ENCODE assay signal across 10 mouse cellular contexts in the genomic region with DNA sequence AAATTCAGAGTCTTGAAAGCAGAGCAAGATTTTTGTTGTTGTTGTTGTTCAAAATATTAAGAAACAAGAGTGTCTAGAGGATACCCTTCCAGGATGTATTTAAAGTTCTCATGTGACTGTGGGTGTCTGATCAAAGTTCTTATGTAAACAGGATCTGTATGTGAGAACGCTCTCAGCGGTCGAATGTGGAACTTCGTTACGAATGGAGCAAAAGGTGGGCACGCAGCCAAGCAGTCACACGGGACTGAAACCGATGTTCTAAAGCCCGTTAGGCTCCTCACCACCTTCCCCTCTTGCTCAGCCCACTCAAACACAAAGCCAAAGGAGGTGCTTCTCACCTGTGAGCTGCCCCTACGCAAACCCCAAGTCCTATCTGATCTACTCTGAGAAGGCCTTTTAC.
A peak's percentile ranks its signal among the peaks of the same experiment; 100 is the strongest.
DNase-seq lines count a peak whose midpoint lies in the region; ATAC-seq and TF ChIP-seq lines count a peak whose summit lies in the region.
"Had no signal": no experiment of that assay in that cellular context is flagged by ENCODE, and none has a peak within 500 bp of the region (broad histone marks: within the 10 kb centered on the region; RNA-seq: fewer than 3 reads in every experiment).

No protein-coding gene starts in this region.

- no peak overlapping the region for H3K4me3 ChIP-seq in hindbrain, embryonic 14.5 days (replicated peaks; ENCODE audit: low read length)
- H3K4me3 ChIP-seq in hindbrain, embryonic 13.5 days, result no peak overlapping the region
- no peak overlapping the region for H3K4me3 ChIP-seq in kidney, adult 2 months (ENCODE audit: insufficient read depth, low read depth, low read length)
- H3K4me3 ChIP-seq: erythroblast, embryonic 14.5 days; neural tube, embryonic 13.5 days had no signal

- H3K9ac ChIP-seq in hindbrain, embryonic 14.5 days, result no peak overlapping the region
- no peak overlapping the region for H3K9ac ChIP-seq in hindbrain, embryonic 13.5 days
- H3K9ac ChIP-seq: neural tube, embryonic 13.5 days had no signal

- no peak overlapping the region for H3K27ac ChIP-seq in hindbrain, embryonic 14.5 days
- H3K27ac ChIP-seq in hindbrain, embryonic 13.5 days, result no peak overlapping the region
- no peak overlapping the region for H3K27ac ChIP-seq in kidney, adult 2 months (ENCODE audit: insufficient read depth, low read depth, low read length)
- H3K27ac ChIP-seq: neural tube, embryonic 13.5 days had no signal

- peak; percentile 57 for DNase-seq in hindbrain, embryonic 14.5 days (ENCODE audit: low spot score)
- DNase-seq in adrenal gland, postnatal 36 days, result peak; percentile 53 to 66
- DNase-seq in heart, adult 11 months, result peak; percentile 96
- peak; percentile 69 for DNase-seq in kidney, adult 2 months
- DNase-seq in left cerebral cortex, postnatal 14 days (ENCODE audit: low spot score in 2 of 2), result peak; percentile 73 to 81
- peak; percentile 64 to 71 for DNase-seq in right cerebral cortex, adult 2 months (ENCODE audit: low spot score in 2 of 2)
- DNase-seq in thymus, postnatal 36 days, result peak; percentile 68 to 71

- no peaks in the 10 kb centered on the region for H3K4me1 ChIP-seq in hindbrain, embryonic 14.5 days (replicated peaks; ENCODE audit: control insufficient read depth, insufficient read depth, low read length)
- H3K4me1 ChIP-seq in hindbrain, embryonic 13.5 days (replicated peaks), result no peaks in the 10 kb centered on the region
- 0 out of 2 replicates have a peak, but pooled peaks cover 2% of the 10 kb centered on the region for H3K4me1 ChIP-seq in kidney, adult 2 months (ENCODE audit: control insufficient read depth, insufficient read depth, low read length)
- H3K4me1 ChIP-seq: neural tube, embryonic 13.5 days had no signal

- 69% methylated on average over 10 of the region's 10 CpGs for WGBS in hindbrain, embryonic 14.5 days
- 80% methylated on average over 10 of the region's 10 CpGs for WGBS in hindbrain, embryonic 13.5 days
- 14% methylated on average over 10 of the region's 10 CpGs for WGBS in kidney, adult 2 months

- no peak overlapping the region for H3K4me2 ChIP-seq in hindbrain, embryonic 14.5 days (replicated peaks)
- no peak overlapping the region for H3K4me2 ChIP-seq in hindbrain, embryonic 13.5 days
- H3K4me2 ChIP-seq: neural tube, embryonic 13.5 days had no signal

- TF ChIP-seq CTCF in kidney, adult 2 months (conservative IDR thresholded peaks at IDR 0.05; ENCODE audit: insufficient read depth, insufficient read length, low read depth, low read length), result peak; percentile 42; the same call in 1 of the 2 replicates

- no peaks in the 10 kb centered on the region for H3K36me3 ChIP-seq in hindbrain, embryonic 14.5 days (replicated peaks; ENCODE audit: control insufficient read depth, insufficient read depth)
- no peaks in the 10 kb centered on the region for H3K36me3 ChIP-seq in hindbrain, embryonic 13.5 days
- H3K36me3 ChIP-seq in kidney, adult 2 months (ENCODE audit: control insufficient read depth, insufficient read depth, low read length), result no peaks in the 10 kb centered on the region
- H3K36me3 ChIP-seq: neural tube, embryonic 13.5 days had no signal

- ATAC-seq in hindbrain, embryonic 14.5 days (ENCODE audit: low FRiP score), result no peak
- no peak for ATAC-seq in hindbrain, embryonic 13.5 days (ENCODE audit: low FRiP score)

- TF ChIP-seq POLR2A in kidney, adult 2 months (IDR thresholded peaks at IDR 0.05; ENCODE audit: low read depth, low read length), result no peak

- H3K9me3 ChIP-seq in hindbrain, embryonic 14.5 days (ENCODE audit: control insufficient read depth, low read length), result no peaks in the 10 kb centered on the region
- no peaks in the 10 kb centered on the region for H3K9me3 ChIP-seq in hindbrain, embryonic 13.5 days
- H3K9me3 ChIP-seq: neural tube, embryonic 13.5 days had no signal

- no peaks in the 10 kb centered on the region for H3K27me3 ChIP-seq in hindbrain, embryonic 14.5 days (ENCODE audit: control insufficient read depth, insufficient read depth, low read length)
- H3K27me3 ChIP-seq in hindbrain, embryonic 13.5 days, result no peaks in the 10 kb centered on the region
- no peaks in the 10 kb centered on the region for H3K27me3 ChIP-seq in kidney, adult 2 months (replicated peaks; ENCODE audit: control insufficient read depth, insufficient read depth, low read length)
- H3K27me3 ChIP-seq: neural tube, embryonic 13.5 days had no signal

- intact Hi-C loops in left cerebral cortex, postnatal 14 days (cut with DNase I), result no loop called here
